18 mouse cellular contexts compared by ENCODE assay signal in genomic region chr2:32060228-32060805, GRCm38 (mm10). TPM values are rescaled to one million over a fixed set of nuclear protein-coding genes. Genes with fewer than 3 reads are reported as not detected.
DNase-seq lines count a peak whose midpoint lies in the region; ATAC-seq lines count a peak whose summit lies in the region.
"Had no signal": no experiment of that assay in that cellular context is flagged by ENCODE, and none has a peak within 500 bp of the region (broad histone marks: within the 10 kb centered on the region; RNA-seq: fewer than 3 reads in every experiment).

No protein-coding gene starts in this region.

- no peak for ATAC-seq in liver, embryonic 11.5 days (replicated peaks; ENCODE audit: low FRiP score)
- no peak for ATAC-seq in liver, embryonic 15.5 days (ENCODE audit: insufficient read depth)

- no peak overlapping the region for H3K9ac ChIP-seq in liver, embryonic 11.5 days (ENCODE audit: low read depth, low read length)
- no peak overlapping the region for H3K9ac ChIP-seq in liver, embryonic 15.5 days
- H3K9ac ChIP-seq: hindbrain, embryonic 12.5 days; kidney, embryonic 15.5 days; neural tube, embryonic 13.5 days had no signal

- DNase-seq in heart, embryonic 10.5 days (ENCODE audit: low spot score) = no peak
- DNase-seq in heart, adult 9 months (ENCODE audit: low spot score in 2 of 2) = no peak
- no peak for DNase-seq in liver, embryonic 11.5 days (ENCODE audit: low spot score)
- DNase-seq in liver = no peak
- DNase-seq in embryonic facial prominence, embryonic 10.5 days (ENCODE audit: low spot score) = no peak
- no peak for DNase-seq in layer of hippocampus, adult 11-12 months (ENCODE audit: low spot score)
- no peak for DNase-seq in adipocyte (ENCODE audit: low spot score)
- DNase-seq: adrenal gland, postnatal 36 days; cerebellum, adult 8-10 months; gastrocnemius, postnatal 14 days; lung, postnatal 14 days; right cerebral cortex, postnatal 14 days had no signal

- peak overlapping the region; percentile 88 for H3K27ac ChIP-seq in heart, embryonic 10.5 days
- peak overlapping the region; percentile 86; the same call in 1 of the 2 replicates for H3K27ac ChIP-seq in liver, embryonic 11.5 days (ENCODE audit: low read depth, low read length)
- H3K27ac ChIP-seq in embryonic facial prominence, embryonic 10.5 days (replicated peaks) = 0 out of 2 replicates have a peak overlapping the region, but pooled peaks have one; percentile 24
- H3K27ac ChIP-seq in liver, embryonic 15.5 days (replicated peaks) = peak overlapping the region; percentile 74
- H3K27ac ChIP-seq: hindbrain, embryonic 12.5 days; kidney, embryonic 15.5 days; layer of hippocampus, adult 2 months; neural tube, embryonic 13.5 days; stomach, postnatal 0 days had no signal

- H3K9me3 ChIP-seq in heart, embryonic 10.5 days = no peaks in the 10 kb centered on the region
- H3K9me3 ChIP-seq in liver, embryonic 11.5 days (ENCODE audit: control insufficient read depth, low read length) = no peaks in the 10 kb centered on the region
- H3K9me3 ChIP-seq in embryonic facial prominence, embryonic 10.5 days = no peaks in the 10 kb centered on the region
- H3K9me3 ChIP-seq in liver, embryonic 15.5 days (replicated peaks) = no peaks in the 10 kb centered on the region
- H3K9me3 ChIP-seq: hindbrain, embryonic 12.5 days; kidney, embryonic 15.5 days; neural tube, embryonic 13.5 days had no signal

- no peaks in the 10 kb centered on the region for H3K27me3 ChIP-seq in heart, embryonic 10.5 days (ENCODE audit: insufficient read depth, poor library complexity, severe bottlenecking)
- no peaks in the 10 kb centered on the region for H3K27me3 ChIP-seq in liver, embryonic 11.5 days (replicated peaks; ENCODE audit: control insufficient read depth, insufficient read depth, low read length)
- no peaks in the 10 kb centered on the region for H3K27me3 ChIP-seq in embryonic facial prominence, embryonic 10.5 days (replicated peaks; ENCODE audit: low read depth, poor library complexity, severe bottlenecking)
- H3K27me3 ChIP-seq in liver, embryonic 15.5 days = no peaks in the 10 kb centered on the region
- H3K27me3 ChIP-seq: kidney, embryonic 15.5 days; neural tube, embryonic 13.5 days had no signal

- H3K36me3 ChIP-seq in heart, embryonic 10.5 days = peaks cover 6% of the 10 kb centered on the region
- H3K36me3 ChIP-seq in liver, embryonic 11.5 days (ENCODE audit: control insufficient read depth, insufficient read depth, low read length) = no peaks in the 10 kb centered on the region
- no peaks in the 10 kb centered on the region for H3K36me3 ChIP-seq in embryonic facial prominence, embryonic 10.5 days (replicated peaks)
- peaks cover 16% of the 10 kb centered on the region for H3K36me3 ChIP-seq in liver, embryonic 15.5 days (replicated peaks)
- H3K36me3 ChIP-seq: hindbrain, embryonic 12.5 days; kidney, embryonic 15.5 days; neural tube, embryonic 13.5 days had no signal

- WGBS in heart, embryonic 10.5 days = 65% methylated on average over 6 of the region's 6 CpGs
- WGBS in liver, embryonic 11.5 days = 68% methylated on average over 6 of the region's 6 CpGs
- WGBS in embryonic facial prominence, embryonic 10.5 days = 69% methylated on average over 6 of the region's 6 CpGs
- WGBS in liver, embryonic 15.5 days (ENCODE audit: insufficient replicate concordance) = 64% methylated on average over 6 of the region's 6 CpGs

- H3K4me3 ChIP-seq in heart, embryonic 10.5 days = no peak overlapping the region
- H3K4me3 ChIP-seq in liver, embryonic 11.5 days (ENCODE audit: low read depth, low read length) = no peak overlapping the region
- H3K4me3 ChIP-seq in embryonic facial prominence, embryonic 10.5 days = no peak overlapping the region
- no peak overlapping the region for H3K4me3 ChIP-seq in liver, embryonic 15.5 days (replicated peaks)
- H3K4me3 ChIP-seq: hindbrain, embryonic 12.5 days; kidney, embryonic 15.5 days; layer of hippocampus, adult 2 months; neural tube, embryonic 13.5 days had no signal

- H3K4me2 ChIP-seq in liver, embryonic 11.5 days = no peak overlapping the region
- H3K4me2 ChIP-seq in liver, embryonic 15.5 days = no peak overlapping the region
- H3K4me2 ChIP-seq: hindbrain, embryonic 12.5 days; kidney, embryonic 15.5 days; neural tube, embryonic 13.5 days had no signal

- H3K4me1 ChIP-seq in heart, embryonic 10.5 days = peaks cover 92% of the 10 kb centered on the region
- H3K4me1 ChIP-seq in liver, embryonic 11.5 days (replicated peaks; ENCODE audit: control insufficient read depth, insufficient read depth, low read length) = peaks cover 60% of the 10 kb centered on the region
- H3K4me1 ChIP-seq in embryonic facial prominence, embryonic 10.5 days = peaks cover 57% of the 10 kb centered on the region
- H3K4me1 ChIP-seq in liver, embryonic 15.5 days (replicated peaks) = peaks cover 79% of the 10 kb centered on the region

RNA-seq across cellular contexts. Expression of gene Fam78a, which starts 24.3 kb away (rescaled TPM):
- polyA plus RNA-seq in heart, embryonic 10.5 days (2016; fragmentation: Nextera tagmentation; extraction: Ambion mirVana) = 37.7 and 60.1 TPM in 2 replicates
- 19.2 and 19.8 TPM in 2 replicates for polyA plus RNA-seq in liver, embryonic 11.5 days (2014; fragmentation: Nextera tagmentation; extraction: Ambion mirVana)
- 1.8 and 2.2 TPM in 2 replicates for polyA plus RNA-seq in embryonic facial prominence, embryonic 10.5 days (2016; fragmentation: Nextera tagmentation; extraction: Ambion mirVana)
- polyA plus RNA-seq in liver, embryonic 15.5 days (2015; fragmentation: Nextera tagmentation; extraction: Ambion mirVana) = 11.4 TPM in 2 replicates

RNA-seq across cellular contexts. Expression of gene Plpp7, which starts 35.0 kb away (rescaled TPM):
- 10.9 and 12.9 TPM in 2 replicates for polyA plus RNA-seq in heart, embryonic 10.5 days (2016; fragmentation: Nextera tagmentation; extraction: Ambion mirVana)
- 5.3 TPM in 2 replicates for polyA plus RNA-seq in liver, embryonic 11.5 days (2014; fragmentation: Nextera tagmentation; extraction: Ambion mirVana)
- 4.7 and 5.7 TPM in 2 replicates for polyA plus RNA-seq in embryonic facial prominence, embryonic 10.5 days (2016; fragmentation: Nextera tagmentation; extraction: Ambion mirVana)
- 1.9 and 2.0 TPM in 2 replicates for polyA plus RNA-seq in liver, embryonic 15.5 days (2015; fragmentation: Nextera tagmentation; extraction: Ambion mirVana)

Comparison
In these comparisons a context has a peak if more than half of its experiments do, and no peak if none do; other contexts are left out.
1. H3K27ac ChIP-seq: peak in every context shown above with its lines; median percentile 88 in heart, embryonic 10.5 days; 86 in liver, embryonic 11.5 days; 74 in liver, embryonic 15.5 days; 24 in embryonic facial prominence, embryonic 10.5 days.